Mouse (Mus musculus) midbrain, embryonic 11.5 days (tissue): ENCODE measurements around the gene Vmn1r21. TPM values are rescaled to one million over a fixed set of nuclear protein-coding genes. Genes with fewer than 3 reads are reported as not detected.

Experiments used
- polyA plus RNA-seq: library from polyadenylated mRNA; unstranded; fragments of >200 nt; fragmentation: Nextera tagmentation; extraction: Ambion mirVana; gene quantifications from 2 replicates; pipeline ENCODE4 v1.2.1, GENCODE M21; 2014

The Vmn1r21 gene
- polyA plus RNA-seq, 1 experiment from 2014 or later, result not detected

Other genes with a start within 250 kb of the Vmn1r21 start
- gene Pyurf, start 158.3 kb downstream of the Vmn1r21 start, polyA plus RNA-seq, result 15.7 and 17.9 TPM in 2 replicates
- 58.4 and 59.3 TPM in 2 replicates for gene Lancl2, start 147.8 kb downstream of the Vmn1r21 start, polyA plus RNA-seq
- gene Vopp1, start 25.2 kb downstream of the Vmn1r21 start, polyA plus RNA-seq, result 61.1 and 71.1 TPM in 2 replicates
- gene Vmn1r22, start 57.7 kb upstream of the Vmn1r21 start, polyA plus RNA-seq, result not detected in 2 replicates
- not detected in 2 replicates for gene Vmn1r23, start 76.5 kb upstream of the Vmn1r21 start, polyA plus RNA-seq
- not detected in 2 replicates for gene Vmn1r24, start 111.2 kb upstream of the Vmn1r21 start, polyA plus RNA-seq
- gene Vmn1r25, start 130.5 kb upstream of the Vmn1r21 start, polyA plus RNA-seq, result not detected in 2 replicates
- gene Vmn1r26, start 164.8 kb upstream of the Vmn1r21 start, polyA plus RNA-seq, result not detected in 2 replicates